Mouse (Mus musculus) layer of hippocampus, adult 2 months (tissue): ENCODE data around the gene Gm340. TPM values are rescaled to one million over a fixed set of nuclear protein-coding genes. Genes with fewer than 3 reads are reported as not detected.

Experiments
- DNase-seq, 2 experiments: peaks; one replicate each; pipeline ENCODE4 v3.0.0; 2022; ENCODE audit warnings: low spot score in 2 of 2
- H3K27ac ChIP-seq: fragments of 200-600 bp; 2 replicates; pipeline ENCODE4 v1.8.1; 2022
- H3K4me3 ChIP-seq: fragments of 200-600 bp; 2 replicates; pipeline ENCODE4 v1.8.1; 2022; ENCODE audit warnings: mild to moderate bottlenecking
- CTCF ChIP-seq: fragments of 200-600 bp; conservative IDR thresholded peaks from 2 replicates; pipeline ENCODE4 v1.8.1; 2022; ENCODE audit warnings: antibody characterized with exemption, mild to moderate bottlenecking, moderate library complexity
- long read RNA-seq, 2 experiments: library from polyadenylated mRNA; stranded (forward); transcript quantifications; one replicate each; pipeline ENCODE4 v2.0.0; 2021; ENCODE audit warnings: borderline mapping rate in 2 of 2
- total RNA-seq, 2 experiments: library from RNA; stranded (reverse); gene quantifications; 2 replicates each; pipeline ENCODE4 v1.2.3; 2021

Gene Gm340
- 10 to 100 TPM; 12.5 to 14.0 TPM for total RNA-seq
- long read RNA-seq, experiment 1, result 0 reads
- long read RNA-seq, experiment 2, result 0 reads

DNA sequence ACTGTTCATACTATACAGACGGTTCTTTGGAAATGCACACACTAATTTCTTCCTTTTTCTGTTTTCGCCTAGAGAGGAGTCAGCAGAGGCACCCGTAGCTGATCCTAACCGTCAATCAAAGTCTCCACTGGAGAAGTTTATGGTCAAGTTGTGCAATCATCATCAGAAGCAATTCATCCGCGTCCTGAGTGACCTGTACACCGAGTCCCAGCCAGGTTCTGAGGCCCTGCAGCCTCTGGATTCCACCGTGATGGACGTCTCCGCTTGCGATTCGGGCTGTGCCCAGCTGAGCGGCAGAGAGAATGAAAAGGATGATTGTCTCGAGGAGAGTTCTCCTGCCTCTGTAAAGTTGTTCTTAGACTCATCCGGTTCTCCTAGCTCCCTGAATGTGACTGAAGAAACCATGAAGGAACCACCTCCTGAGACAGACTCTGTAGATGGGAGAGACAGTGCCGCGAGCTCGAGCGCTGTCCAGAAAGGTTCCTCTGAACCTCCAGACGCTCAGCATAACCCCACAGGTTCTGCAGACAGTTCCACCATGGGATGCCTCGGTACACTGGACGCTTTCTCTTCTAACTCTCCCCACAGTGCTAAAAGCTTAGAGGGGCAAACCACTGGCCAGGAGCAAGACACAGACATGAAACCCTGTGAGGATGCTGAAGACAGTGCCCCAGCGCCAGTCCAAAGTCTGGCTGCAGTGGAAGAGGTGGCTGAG is at the start of gene Gm340:
Gm340 (plus strand) TSS at position 665 of the 715 bp plus-strand sequence.
- no peak within 1 kb of the TSS for H3K4me3 ChIP-seq
- DNase-seq, result no peak
- H3K27ac ChIP-seq, result no peak within 1 kb of the TSS
- TF ChIP-seq CTCF, result no peak

- H3K27ac ChIP-seq, result no peak overlapping the region
- TF ChIP-seq CTCF, result no peak
- H3K4me3 ChIP-seq, result no peak overlapping the region
- DNase-seq, result no peak
These were observed 48.1 kb upstream of the Gm340 start for GRCm38 (mm10) chr19:41534021-41534420.

GRCm38 (mm10) chr19:41556981-41557380 is 25.2 kb upstream of the Gm340 start:
- Histone ChIP-seq H3K27ac (no peak overlapping the region), H3K4me3 (no peak overlapping the region)
- DNase-seq, result peak; percentile 6 to 32
- TF ChIP-seq CTCF, result no peak

DNA sequence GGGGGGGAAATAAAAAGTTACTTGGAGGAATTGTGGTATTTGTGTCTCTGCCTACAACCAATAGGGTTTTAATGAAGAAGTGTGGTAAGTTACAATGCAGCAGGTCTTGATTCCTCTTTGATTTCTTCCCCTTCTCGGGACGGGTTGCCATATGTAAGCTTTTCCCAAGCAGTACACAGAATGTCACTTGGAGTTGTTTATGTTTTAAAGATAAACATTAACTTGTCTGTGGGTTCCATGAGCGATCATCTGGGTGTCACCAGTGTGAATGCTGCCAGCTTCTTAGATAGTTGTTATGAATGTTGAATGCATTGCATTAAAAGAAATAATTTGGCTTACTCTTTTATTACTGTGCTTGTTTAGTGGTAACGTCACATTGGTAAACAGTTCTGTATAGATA is 24.7 kb upstream of the Gm340 start:
- DNase-seq, result no peak
- Histone ChIP-seq H3K27ac (no peak overlapping the region), H3K4me3 (no peak overlapping the region)
- no peak for TF ChIP-seq CTCF

DNA sequence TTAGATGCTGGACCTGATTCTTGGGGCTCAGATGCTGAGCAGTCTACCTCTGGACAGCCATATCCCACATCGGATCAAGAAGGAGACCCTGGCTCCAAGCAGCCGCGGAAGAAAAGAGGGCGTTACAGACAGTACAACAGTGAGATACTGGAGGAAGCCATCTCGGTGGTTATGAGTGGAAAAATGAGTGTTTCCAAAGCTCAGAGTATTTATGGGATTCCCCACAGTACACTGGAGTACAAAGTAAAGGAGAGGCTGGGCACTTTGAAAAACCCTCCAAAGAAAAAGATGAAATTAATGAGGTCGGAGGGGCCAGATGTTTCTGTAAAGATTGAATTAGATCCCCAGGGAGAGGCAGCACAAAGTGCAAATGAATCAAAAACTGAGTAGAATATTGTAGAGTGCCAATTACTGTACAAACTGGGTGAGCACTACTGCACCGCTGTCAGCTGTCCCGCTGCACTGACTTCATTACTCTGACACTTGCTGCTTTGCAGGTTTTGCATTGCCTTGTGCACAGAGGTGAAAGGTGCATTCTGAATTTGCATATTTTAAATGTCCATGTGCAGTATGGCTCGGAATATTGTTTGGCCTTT is 23.2 kb upstream of the Gm340 start:
- H3K27ac ChIP-seq, result no peak overlapping the region
- no peak for TF ChIP-seq CTCF
- DNase-seq, result no peak
- H3K4me3 ChIP-seq, result no peak overlapping the region

- DNase-seq, result no peak
- no peak for TF ChIP-seq CTCF
- Histone ChIP-seq H3K27ac (no peak overlapping the region), H3K4me3 (no peak overlapping the region)
These were observed 21.3 kb upstream of the Gm340 start for GRCm38 (mm10) chr19:41560856-41561255.

DNA sequence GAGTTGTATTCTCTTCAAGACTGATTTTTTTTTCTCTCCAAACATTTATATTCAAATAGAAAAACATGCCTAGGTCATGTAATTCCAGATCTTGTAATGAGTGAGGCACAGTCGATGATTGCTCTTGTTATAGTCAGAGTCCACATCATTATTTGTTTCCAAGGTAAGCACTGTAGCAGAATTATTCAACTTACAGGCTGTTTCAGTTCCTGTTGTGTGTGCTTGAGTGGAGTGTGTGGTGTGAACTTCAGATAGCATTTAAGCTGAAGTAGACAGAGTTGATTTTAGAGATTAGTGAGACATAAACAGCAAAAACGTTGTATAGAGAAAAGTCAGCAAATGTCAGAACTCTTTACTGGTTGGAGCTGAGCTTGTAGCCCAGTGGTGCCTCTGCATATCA is 13.4 kb upstream of the Gm340 start:
- Histone ChIP-seq H3K27ac (no peak overlapping the region), H3K4me3 (no peak overlapping the region)
- no peak for DNase-seq
- no peak for TF ChIP-seq CTCF

DNA sequence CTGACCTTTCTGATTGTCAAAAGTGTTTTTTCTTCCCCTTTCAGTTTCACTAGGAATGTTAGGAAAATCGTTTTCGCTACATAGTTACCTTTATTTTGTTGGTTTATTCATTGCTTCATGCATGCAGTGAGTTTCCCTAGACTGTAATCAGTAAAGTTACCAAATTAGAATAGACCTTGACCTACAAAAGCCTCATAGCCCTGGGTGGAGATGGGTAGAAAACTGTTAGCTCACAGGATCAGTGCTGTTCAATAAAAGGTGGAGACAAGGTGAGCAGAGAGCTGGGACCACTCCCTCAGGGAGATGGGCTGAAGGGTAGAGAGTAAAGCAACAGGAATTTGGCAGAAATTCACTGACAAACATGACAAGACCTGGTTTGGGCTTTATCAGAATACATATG is 8.5 kb upstream of the Gm340 start:
- DNase-seq, result no peak
- no peak overlapping the region for H3K27ac ChIP-seq
- no peak for TF ChIP-seq CTCF
- no peak overlapping the region for H3K4me3 ChIP-seq

- TF ChIP-seq CTCF, result no peak
These were observed 4.6 kb upstream of the Gm340 start for GRCm38 (mm10) chr19:41577576-41577975.

DNA sequence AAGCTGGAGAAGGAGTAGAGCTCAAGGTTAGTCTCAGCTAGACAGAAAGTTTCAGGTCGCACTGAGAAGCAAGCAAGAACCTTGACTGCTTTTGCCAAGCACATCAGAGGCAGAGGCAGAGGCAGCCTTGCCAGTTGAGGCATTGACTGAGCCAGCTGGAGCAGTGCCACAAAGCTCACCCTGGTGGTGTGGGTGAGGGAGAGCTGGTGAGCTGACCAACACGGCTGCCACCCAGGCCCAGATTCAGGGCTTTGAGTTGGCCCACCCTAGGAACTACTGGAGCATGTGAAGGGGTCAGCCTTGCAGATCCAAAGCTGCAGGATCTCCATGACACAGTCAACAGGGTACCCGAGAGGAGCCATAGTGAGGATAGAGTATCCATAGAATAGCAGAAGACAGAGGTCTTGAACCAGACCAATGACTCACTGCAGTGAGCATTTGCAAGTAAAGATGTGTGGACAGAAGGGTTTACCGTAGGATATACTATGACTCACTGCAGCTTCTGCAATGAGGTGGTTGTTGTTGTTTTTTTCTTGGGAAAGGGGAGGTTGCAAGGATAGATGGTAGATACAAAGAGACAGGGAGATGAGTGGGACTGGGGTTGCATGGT is 2.8 kb upstream of the Gm340 start:
- no peak for TF ChIP-seq CTCF
- no peak overlapping the region for H3K4me3 ChIP-seq
- DNase-seq, result no peak
- no peak overlapping the region for H3K27ac ChIP-seq

More at GRCm38 (mm10) chr19:41577576-41577975, 4.6 kb upstream of the Gm340 start:
- Histone ChIP-seq H3K4me3 (no peak overlapping the region), H3K27ac (no peak overlapping the region)
- no peak for DNase-seq

DNA sequence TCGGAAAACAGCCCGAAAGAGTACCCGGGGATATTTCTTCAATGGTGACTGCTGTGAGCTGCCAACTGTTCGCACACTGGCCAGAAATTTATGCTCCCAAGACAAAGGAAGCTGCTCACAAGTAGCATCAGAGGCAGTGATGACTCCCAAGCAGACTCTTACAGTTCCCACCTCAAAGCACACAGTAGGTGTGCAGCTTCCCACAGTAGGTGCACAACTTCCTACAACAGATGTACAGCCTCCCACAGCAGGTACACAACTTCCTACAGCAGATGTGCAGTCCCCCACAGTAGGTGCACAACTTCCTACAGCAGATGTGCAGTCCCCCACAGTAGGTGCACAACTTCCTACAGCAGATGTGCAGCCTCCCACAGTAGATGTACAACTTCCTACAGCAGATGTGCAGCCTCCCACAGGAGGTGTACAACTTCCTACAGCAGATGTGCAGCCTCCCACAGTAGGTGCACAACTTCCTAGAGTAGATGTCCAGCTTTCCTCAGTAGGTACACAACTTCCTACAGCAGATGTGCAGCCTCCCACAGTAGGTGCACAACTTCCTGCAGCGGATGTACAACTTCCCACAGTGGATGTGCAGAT is 846 bp downstream of the Gm340 start:
- no peak overlapping the region for H3K4me3 ChIP-seq
- no peak overlapping the region for H3K27ac ChIP-seq
- TF ChIP-seq CTCF, result no peak
- no peak for DNase-seq

- TF ChIP-seq CTCF, result no peak
- DNase-seq, result no peak
- Histone ChIP-seq H3K27ac (no peak overlapping the region), H3K4me3 (no peak overlapping the region)
These were observed 4.6 kb downstream of the Gm340 start for GRCm38 (mm10) chr19:41586752-41587151.
